Mouse (Mus musculus) adrenal gland, postnatal 36 days (tissue): ENCODE measurements at regions not wholly inside any gene's neighbourhood (a gene's known extent, or its start where the extent isn't known, plus 50 kb on each side); places are given as distances from the start of the nearest gene placed in this dataset.

Experiments
- DNase-seq, 2 experiments: peaks; one replicate each; pipeline ENCODE4 v3.0.0; 2021; ENCODE audit warnings: mixed read lengths in 1 of 2

GRCm38 (mm10) chr6:66012675-66013074 lies 60.3 kb downstream of the 4930544G11Rik start:
- DNase-seq, result no peak

GRCm38 (mm10) chr6:66023531-66023930 lies 71.1 kb downstream of the 4930544G11Rik start:
- DNase-seq, result no peak

GRCm38 (mm10) chr6:66036789-66037188 lies 84.4 kb downstream of the 4930544G11Rik start:
- no peak for DNase-seq

- DNase-seq, result no peak
These were observed 99.4 kb downstream of the 4930544G11Rik start for GRCm38 (mm10) chr6:66051852-66052251.

- no peak for DNase-seq
These were observed 100.0 kb downstream of the 4930544G11Rik start for GRCm38 (mm10) chr6:66052386-66052785.

GRCm38 (mm10) chr6:66053197-66053596 lies 100.8 kb downstream of the 4930544G11Rik start:
- no peak for DNase-seq

- DNase-seq, result no peak
These were observed 116.5 kb downstream of the 4930544G11Rik start for GRCm38 (mm10) chr6:66068874-66069273.

GRCm38 (mm10) chr6:66077445-66077844 lies 125.0 kb downstream of the 4930544G11Rik start:
- no peak for DNase-seq

GRCm38 (mm10) chr6:66078769-66079168 lies 126.4 kb downstream of the 4930544G11Rik start:
- DNase-seq, result no peak

- DNase-seq, result no peak
These were observed 149.2 kb downstream of the 4930544G11Rik start for GRCm38 (mm10) chr6:66101555-66102071.

GRCm38 (mm10) chr6:66114366-66114765 lies 162.0 kb downstream of the 4930544G11Rik start:
- DNase-seq, result no peak

- no peak for DNase-seq
These were observed 169.2 kb downstream of the 4930544G11Rik start for GRCm38 (mm10) chr6:66121479-66122183.

GRCm38 (mm10) chr6:66124292-66124691 lies 171.9 kb downstream of the 4930544G11Rik start:
- DNase-seq, result no peak

GRCm38 (mm10) chr6:66151786-66152185 lies 199.4 kb downstream of the 4930544G11Rik start:
- no peak for DNase-seq

- no peak for DNase-seq
These were observed 202.4 kb downstream of the 4930544G11Rik start for GRCm38 (mm10) chr6:66154831-66155230.

- DNase-seq, result no peak
These were observed 208.4 kb downstream of the 4930544G11Rik start for GRCm38 (mm10) chr6:66160805-66161204.

- DNase-seq, result no peak
These were observed 216.5 kb downstream of the 4930544G11Rik start for GRCm38 (mm10) chr6:66168913-66169312.

GRCm38 (mm10) chr6:66197990-66198389 lies 245.6 kb downstream of the 4930544G11Rik start:
- no peak for DNase-seq

- no peak for DNase-seq
These were observed 247.9 kb downstream of the 4930544G11Rik start for GRCm38 (mm10) chr6:66200136-66200790.

GRCm38 (mm10) chr6:66206197-66206925 lies 254.0 kb downstream of the 4930544G11Rik start:
- DNase-seq, result no peak

GRCm38 (mm10) chr6:66217543-66217942 lies 265.1 kb downstream of the 4930544G11Rik start:
- DNase-seq, result no peak

GRCm38 (mm10) chr6:66224164-66224903 lies 271.9 kb downstream of the 4930544G11Rik start:
- DNase-seq, result no peak
